Mouse (Mus musculus) lung, adult 18-20 months (tissue): ENCODE measurements around the gene Mpped2.

ENCODE experiments used
- DNase-seq, 2 experiments: peaks; one replicate each; pipeline ENCODE4 v3.0.0; 2022; ENCODE audit warnings: mixed read lengths in 2 of 2

The Mpped2 gene

DNA sequence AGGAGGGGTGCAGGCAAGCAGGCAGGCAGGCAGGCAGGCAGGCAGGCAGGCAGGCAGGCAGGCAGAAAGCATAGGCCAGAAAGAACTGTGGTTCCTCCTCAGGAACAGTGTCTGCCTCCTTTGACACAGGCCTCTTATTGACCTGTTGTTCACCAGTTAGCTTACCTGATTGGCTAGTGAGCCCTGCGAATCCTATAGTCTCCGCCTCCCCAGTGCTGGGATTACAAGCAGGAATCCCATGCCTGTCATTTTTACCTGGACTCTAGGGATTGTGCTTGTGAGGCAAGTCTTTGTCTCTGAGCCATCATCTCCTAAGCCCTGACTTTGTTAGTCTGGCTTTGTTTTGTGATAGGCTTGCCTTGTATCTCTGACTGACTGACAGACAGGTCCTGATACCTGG, 14.1 kb downstream of the Mpped2 start:
- no peak for DNase-seq

DNA sequence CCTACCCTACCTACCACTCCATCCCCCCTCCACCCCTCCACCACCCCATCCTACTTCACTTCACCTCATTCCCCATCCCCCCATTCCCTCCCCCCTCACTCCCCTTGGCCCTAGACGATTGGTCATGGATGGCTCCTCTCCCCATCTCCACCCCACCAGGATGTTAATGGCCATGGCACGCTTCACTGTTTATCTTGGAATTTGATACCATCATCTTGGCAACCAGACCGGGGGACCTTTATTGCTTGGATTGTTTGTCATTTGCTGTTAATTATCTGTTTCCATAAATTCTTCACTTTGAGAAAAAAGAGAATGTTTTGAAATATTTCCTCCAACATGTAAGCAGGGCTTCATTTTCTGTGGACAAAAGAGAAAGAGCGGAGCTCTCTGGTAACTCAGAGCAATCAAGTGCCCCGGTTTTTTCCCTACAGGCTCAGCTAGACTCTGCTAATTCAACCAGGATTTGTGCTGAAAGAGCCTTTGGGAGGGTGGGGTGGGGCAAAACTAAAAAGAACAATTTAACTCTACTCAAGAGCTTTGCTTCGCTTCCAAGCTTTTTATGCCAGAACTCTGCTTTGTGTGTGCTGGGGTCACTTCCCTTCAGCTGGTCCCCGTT, 17.9 kb downstream of the Mpped2 start:
- no peak for DNase-seq

DNA sequence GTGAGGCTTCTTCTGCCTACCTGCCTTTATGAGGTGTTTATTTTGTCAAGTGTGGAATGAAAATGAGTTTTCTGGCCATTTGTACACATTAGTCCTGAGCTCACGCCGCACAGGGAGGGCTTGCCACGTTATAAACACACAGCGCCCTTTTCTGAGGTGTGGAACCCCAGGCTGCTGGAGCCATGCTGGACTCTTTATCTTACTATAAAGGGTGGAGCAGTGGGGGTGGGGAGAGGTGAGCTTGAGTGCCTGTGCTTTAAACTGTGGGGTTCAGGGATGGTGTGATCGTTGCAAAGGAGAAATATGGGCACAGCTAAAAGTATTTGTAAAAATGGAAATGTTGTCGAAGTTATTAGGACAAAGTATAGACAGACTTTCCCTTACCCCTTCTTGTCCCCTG, 18.4 kb downstream of the Mpped2 start:
- DNase-seq, result no peak

DNA sequence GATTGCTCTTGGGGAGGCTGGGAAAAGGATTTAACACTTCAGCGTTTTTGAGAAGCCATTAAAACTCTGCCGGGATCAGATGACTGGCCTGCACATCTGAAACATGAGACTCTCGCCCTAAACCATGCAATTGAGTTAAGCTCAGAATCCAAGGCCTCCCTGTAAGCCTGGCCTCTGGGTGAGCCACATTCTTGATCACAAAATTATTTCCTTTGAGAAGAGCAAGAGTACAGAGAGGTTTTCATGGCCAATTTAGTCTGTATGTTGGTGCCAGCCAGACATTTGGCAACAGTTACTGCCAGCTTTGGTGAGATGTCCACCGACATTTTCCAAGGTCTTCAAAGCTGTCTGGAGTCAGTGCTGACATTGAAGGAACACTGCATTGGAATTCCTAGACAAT, 20.1 kb downstream of the Mpped2 start:
- DNase-seq, result no peak

DNA sequence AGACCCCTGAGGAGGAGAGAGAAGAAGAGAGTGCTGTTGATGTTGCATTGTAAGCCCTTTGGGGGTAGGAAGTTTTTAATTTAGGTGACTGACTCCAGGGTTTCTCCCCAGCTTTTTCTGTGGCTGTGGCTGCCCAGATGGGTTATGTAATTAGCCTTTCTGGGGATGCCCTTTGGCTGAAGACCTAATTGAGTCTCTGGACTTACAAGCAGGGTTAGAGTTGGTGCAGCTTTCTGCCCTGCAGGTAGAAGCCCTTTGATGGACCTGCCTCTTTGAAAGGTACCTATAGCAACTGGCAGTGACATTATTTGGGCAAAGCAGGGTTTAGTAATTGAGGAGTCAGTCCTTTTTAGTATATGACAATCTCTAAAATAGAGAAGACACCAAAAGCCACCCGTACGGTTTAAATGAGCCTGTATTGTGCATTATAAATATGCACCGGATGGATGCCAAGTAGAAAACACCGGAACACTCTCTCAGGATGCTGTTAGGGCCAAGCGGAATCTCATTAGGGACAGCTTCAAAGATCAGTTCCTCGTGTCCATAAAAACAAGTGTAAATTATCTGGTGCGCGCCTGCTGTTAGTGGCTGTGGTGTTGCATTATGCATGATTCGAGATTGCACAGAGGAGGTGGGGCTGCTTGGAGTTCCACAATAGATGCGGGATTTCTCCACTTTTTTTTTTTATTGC, 22.8 kb downstream of the Mpped2 start:
- no peak for DNase-seq

DNA sequence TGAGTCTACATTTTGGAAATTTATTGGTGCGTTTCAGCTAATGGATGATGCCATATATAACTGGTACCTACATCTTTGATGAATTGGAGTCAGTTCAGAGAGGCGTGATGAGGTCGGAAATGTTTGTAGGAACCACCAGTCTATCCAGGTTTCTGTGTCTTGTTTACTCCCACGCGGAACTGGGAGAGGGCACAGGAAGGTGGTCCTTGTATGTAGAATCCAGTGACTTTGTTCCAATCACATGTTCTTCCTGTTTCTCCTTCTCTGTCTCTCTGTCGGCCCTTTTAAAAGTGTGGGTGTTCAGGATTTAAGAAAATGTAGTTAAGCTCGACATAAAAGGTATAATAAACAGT, 23.3 kb downstream of the Mpped2 start:
- DNase-seq, result no peak

DNA sequence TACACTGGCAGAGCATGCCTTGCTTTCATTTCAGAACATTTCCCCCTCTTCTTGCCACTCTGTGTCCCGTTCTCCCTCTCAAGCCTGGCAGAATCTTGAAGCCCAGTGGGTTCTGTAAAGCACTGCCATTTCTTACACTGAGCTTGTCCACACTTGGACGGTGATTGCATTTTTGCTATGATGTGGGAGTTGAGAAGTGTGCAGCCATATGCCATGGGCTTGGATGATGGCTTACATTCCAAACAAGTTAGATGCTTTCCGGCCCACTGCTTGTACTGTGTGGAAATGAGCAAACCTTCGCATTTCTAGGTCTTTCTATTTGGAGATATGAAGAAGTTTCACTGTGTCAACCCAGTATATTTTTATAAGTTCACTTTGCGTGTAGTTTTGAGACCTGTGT, 25.8 kb downstream of the Mpped2 start:
- DNase-seq, result no peak

DNA sequence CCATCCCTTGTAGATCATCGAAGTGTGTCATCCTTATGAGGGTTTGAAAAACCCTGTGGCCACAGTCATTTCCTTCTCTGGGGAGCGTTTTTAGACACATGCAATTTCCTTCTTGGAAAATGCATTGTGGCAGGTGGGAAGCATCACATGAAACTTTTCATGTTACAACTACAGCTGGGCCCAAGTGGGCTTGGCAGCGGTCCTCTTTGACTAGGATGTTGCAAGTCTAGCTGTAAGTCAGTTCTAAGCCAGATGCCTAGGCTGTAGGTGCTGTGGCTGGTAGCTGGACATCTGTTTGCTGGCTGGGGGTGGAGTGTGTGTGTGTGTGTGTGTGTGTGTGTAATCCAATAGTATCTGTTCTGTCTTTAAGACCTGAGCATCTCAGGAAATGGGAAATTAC, 26.4 kb downstream of the Mpped2 start:
- peak in 1 of 2 experiments; percentile 5 for DNase-seq

DNA sequence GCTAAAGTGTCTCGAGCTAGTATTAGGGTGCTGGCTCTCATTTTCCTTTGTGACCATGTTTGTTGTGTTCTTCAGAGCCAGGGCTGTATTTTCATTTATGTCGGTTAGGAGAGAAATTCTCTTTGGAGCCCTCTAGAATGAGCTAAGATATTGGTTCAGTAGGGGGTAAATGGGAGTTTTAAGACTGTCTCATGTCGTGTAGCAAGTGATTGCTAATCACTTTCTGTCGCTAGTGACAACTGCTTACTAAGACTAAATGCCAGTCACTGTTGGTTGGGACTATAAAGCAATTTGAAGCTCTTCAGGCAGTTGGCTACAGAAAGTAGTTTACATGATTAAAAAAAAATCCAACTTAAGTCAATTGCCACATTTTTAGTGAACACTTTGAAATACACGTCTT, 27.6 kb downstream of the Mpped2 start:
- DNase-seq, result no peak

DNA sequence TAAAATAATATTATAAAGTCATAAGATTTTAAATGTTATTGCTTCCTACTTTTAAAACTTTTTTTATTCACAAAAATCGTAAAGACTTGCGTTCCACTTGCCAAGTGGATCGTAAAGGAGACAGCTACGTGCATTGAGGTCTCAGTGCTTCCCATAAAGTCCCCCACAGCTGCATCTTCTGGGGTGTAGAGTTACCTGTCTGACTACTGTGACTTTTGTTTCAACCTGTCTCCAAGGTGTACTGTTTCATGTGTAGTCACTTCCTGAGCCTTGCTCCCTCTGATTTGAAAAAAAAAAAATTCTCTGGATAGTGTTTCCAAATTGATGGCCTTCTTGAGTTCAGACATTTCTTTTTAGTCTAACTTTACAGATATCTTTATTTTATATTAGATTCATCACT, 29.0 kb downstream of the Mpped2 start:
- no peak for DNase-seq

DNA sequence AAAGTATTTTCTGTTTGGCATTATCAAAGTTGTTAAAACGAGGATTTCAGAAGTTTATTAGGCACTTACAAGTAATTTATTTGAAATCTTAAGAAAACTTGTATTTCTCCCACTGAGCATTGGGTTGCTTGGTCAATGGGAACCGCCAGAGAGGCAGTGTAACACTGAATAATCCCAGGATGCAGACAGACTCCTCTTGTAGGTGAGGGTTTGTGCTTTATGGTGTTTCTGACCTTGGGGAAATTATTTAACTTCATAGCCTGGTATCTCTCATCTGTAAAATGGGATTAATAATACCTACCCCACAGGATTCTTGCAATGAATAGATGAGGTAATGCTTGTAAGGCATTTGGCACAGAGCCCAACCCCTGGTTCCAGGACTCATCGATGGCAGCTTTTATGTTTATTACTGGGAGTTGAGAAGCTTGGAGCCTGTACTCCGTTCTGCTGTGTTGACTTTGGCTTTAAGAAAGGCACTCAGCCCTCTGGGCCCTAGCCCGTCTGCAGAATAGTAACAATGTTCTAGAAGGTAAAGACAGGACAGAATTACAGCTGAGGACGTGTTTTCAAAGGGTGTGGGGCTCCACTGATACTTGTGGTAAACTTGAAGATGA, 37.0 kb downstream of the Mpped2 start:
- DNase-seq, result peak in 1 of 2 experiments; percentile 13

DNA sequence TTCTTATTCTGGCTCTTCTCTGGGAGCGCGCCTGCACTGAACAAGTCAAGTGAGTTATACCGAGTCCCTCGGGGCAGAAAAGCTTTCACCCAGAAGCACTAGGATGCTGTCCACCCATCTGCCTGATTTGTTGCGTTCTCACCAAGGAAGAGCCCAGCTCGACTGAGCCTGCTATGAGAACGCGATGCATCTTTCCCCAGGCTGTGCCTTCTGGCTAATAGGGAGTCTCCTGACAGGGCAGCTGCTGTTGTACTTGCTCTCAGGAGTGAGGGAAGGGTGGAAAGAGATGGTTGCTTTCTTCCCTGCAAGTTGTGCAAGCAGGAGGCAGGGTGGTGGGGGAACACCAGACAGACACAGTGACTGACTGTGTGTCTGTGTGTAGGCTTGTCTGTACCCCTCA, 37.5 kb downstream of the Mpped2 start:
- no peak for DNase-seq

DNA sequence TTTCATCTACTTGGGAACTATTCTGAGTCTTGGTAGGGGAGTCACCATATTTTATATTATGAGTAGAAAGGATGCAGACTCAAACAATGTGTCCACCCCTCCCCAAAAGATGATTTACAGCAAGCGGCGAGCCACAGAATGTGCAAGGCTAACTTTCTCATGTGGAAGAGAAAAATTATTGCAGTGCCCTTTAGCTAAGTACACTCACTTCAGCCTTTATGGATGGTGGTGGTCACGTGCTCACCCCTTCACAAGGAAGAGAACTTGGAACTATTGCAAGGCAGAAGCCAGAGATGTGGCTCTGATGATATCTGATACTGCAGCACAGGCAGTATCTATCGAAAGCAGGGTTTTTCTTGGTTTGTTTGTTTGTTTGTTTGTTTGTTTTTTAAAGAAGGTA, 38.4 kb downstream of the Mpped2 start:
- DNase-seq, result no peak

DNA sequence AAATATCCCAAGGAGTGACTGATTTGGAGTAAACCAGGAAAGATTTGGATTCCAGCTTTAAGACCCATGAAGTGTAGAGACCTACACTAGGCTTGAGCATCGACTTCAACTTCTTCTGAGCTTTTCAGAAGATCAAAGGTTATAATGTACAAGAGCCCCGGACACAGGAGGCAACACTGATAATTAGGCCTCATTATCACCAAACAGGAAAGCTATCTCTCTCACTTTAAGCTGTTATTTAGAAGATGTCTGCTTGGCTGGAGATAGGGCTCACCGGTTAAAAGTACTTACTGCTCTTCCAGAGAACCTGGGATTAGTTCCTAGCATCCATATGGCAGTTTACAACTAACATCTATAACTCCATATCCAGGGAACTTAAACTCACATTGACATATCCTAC, 39.1 kb downstream of the Mpped2 start:
- no peak for DNase-seq

DNA sequence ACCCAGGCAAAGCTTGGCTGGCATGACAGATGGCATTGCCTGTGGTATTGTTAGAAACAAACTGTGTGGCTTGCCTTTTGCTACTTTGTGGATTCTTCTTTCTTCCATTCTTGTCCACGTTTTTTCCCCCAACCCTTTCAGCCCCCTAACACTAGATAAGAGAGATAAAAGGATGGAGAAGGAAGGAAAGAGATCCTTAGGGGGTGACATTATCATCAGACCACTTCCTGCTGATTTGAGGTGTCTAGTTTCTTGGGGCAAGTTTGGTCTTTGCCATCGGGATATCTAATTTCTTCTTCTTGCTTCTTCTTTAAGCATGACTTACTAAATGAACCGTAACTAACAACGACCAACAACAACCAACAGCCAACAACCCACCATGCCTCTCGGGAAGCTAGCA, 40.3 kb downstream of the Mpped2 start:
- DNase-seq, result no peak

DNA sequence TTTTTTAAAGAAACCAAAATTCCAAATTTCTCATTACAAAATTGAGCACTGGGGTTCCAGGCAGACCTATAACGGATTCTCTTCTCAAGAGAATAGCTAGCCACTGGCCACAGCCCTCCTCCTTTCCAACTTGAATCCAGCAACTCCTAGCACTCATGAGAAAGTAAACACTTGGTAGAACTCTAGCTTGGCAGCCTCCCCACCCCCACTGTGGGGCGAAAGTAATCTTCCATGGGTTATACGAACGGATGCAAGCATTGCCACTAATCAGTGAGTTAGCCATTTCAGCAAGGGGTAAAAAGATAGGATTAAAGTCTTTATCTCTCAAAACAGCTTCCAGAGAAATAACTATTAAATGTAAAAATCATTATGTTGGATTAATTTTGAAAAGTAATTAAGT, 40.9 kb downstream of the Mpped2 start:
- peak; percentile 12 to 32 for DNase-seq

DNA sequence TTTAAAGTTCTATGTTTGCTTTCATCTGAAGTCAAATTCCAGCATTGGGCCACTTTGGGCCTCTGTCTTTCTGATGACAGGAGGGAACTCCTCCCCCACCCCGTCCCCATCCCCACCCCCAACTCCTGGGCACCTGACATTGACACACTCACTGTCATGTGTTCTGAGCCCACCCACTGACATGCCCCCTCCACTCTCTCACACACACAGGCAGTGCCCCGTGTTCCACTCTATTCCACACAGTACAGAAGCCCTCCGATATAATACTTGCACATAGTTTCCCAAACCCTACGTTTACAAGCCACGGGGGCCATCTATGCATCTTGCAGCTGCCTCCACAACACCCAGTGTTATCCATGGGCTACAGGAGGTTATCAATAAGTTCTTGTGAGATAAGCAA, 42.1 kb downstream of the Mpped2 start:
- DNase-seq, result no peak

DNA sequence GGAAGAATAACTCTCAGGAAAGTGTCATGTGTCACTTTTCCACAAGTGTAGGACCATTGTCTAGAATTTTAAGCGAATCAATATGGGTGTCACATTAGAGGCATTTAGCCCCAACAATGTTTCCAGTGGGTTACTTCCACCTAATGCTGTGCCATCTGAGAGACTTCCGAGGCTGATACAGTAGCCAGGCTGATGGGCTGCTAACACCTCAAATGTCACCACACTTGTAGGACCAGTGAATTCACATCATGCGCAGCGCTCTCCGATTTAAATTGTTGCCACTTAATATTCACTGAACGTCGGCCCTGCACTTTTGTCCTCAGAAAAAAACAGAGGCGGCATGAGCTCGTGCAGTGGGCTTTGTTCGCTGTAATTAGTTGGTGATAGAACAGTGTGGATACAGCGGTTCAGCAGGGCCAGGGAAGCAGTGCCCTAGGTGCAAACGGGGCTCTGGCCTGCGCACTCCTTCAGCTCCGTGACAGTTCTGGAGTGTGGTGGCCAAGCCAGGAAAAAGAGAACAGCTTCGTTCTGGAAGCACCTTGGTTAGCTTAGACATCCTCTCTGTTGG, 42.8 kb downstream of the Mpped2 start:
- DNase-seq, result no peak

DNA sequence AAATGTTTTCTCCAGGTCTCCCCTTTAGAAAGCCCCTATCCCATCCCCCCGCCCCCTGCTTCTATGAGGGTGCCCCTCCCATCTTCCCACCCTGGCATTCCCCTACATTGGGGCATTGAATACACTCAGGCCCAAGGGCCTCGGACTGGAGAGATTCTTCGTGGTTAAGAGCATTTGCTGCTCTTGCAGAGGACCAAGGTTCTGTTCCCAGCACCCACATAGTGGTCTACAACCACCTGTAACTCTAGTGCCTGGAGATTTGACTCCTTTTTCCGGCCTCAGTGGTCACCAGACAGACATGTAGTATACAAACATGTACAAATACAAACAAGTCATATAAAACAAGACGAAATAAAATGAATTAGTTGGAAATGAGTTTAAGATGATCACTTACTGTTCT, 45.9 kb downstream of the Mpped2 start:
- DNase-seq, result no peak

DNA sequence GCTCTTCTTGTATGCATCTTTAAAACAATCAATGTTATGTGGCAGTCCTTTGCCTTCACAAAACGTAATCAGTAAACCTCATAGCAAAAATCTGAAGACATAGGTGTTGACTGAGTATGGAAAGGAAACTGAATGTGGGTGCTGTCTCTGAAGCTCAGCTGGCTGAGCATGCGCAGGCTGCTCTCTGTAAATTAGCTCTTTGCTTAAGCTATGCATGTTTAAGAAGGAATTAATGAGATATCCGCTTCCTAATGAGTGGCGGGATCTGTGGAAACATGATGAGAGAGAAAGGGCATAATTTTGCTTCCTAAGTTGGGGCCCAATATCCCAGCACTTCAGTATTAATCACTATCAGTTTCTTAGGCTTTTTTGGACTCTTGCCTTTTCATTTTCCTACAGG, 51.0 kb downstream of the Mpped2 start:
- no peak for DNase-seq

DNA sequence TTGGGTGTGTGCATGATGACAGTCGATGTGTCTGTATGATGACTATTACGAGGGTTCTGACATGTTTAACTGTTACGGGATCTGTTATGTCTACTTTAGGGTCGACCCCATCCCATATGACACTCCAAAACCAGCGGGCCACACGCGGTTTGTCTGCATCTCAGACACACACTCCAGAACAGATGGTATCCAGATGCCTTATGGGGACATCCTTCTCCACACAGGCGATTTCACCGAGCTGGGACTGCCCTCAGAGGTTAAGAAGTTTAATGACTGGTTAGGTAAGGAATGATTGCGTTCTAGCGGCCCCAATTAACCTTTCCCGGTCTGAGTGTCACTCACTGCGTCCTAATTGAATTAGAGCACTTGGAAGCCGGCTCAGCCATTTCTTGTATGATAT, 51.5 kb downstream of the Mpped2 start:
- DNase-seq, result no peak

DNA sequence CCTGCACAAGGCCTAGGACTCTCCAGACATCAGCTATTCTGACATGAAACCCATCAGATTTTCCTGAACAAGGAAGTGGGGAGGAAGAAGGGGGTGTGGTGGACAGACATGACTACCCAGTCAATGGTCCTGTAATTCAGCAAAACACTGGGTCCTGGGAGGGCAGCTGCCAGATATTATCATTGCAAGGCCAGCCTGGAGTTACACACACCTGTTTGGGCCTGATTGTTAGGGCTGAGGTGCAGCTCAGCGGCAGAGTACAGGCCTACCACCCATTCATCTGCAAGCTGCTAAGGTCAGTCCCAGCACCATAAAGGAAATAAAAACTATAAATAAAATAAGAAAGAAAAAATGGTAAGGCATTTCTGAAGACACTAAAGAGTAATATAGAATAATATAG, 52.3 kb downstream of the Mpped2 start:
- DNase-seq, result no peak

DNA sequence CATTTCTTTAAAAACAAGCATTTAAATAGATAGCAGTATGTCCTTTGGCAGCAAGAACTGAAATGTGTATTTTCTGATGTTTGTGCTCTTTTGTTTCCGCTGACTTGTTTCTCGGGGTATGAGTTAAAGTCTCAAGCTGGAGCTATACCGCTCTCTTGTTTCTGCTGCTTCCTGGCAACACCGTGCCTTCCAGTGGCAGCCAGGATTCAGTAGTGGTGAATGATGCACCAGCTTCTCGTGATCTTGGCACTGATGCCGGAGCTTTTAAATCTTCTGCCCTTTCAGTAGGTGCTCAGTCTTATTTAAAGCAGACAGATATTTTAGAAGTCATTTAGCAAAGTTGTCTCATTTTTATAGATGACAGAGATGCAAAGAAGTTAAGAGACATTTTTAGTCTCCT, 53.1 kb downstream of the Mpped2 start:
- no peak for DNase-seq

DNA sequence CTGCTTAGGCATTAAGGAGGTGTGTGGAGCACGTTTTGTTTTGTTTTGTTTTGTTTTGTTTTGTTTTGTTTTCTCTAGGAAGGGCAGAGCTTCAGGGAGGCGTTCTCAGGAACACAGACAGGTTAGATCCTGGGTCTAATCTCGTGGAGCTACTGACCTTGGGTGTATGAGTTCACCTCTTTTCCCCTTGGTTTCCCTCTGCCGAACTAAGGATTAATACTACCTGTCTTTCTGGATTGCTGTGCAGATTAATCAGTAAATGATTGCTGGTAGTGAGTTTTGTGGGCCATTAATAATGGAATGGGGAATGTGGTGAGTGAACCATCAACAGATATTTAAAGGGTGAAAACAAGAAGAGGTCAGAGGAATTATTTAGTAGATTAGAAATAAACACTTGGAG, 53.8 kb downstream of the Mpped2 start:
- no peak for DNase-seq
